Mouse (Mus musculus) heart, embryonic 16.5 days (tissue): ENCODE measurements around the gene Ctnnb1. TPM values are rescaled to one million over a fixed set of nuclear protein-coding genes. Genes with fewer than 3 reads are reported as not detected.
A peak's percentile ranks its signal among the peaks of the same experiment; 100 is the strongest.

ENCODE experiments used
- ATAC-seq: fragments of 200-750 bp; cut with Nextera tagmentation; replicated peaks from 2 replicates; pipeline ENCODE4 v1.8.0; 2017; ENCODE audit warnings: moderate number of reproducible peaks; ENCODE audit not compliant: insufficient read depth, low FRiP score; ENCODE audit errors: extremely low read depth
- H3K27ac ChIP-seq: fragments of 300-500 bp; sonication (generic); 2 replicates; pipeline ENCODE4 v1.5.1; 2014; ENCODE audit warnings: mild to moderate bottlenecking, low read length, control low read depth, moderate library complexity
- H3K27me3 ChIP-seq: fragments of 300-500 bp; sonication (generic); 2 replicates; pipeline ENCODE4 v1.6.1; 2014; ENCODE audit warnings: low read length, mixed read lengths; ENCODE audit not compliant: control insufficient read depth, insufficient read depth
- H3K36me3 ChIP-seq: fragments of 300-500 bp; sonication (generic); 2 replicates; pipeline ENCODE4 v1.6.1; 2014; ENCODE audit not compliant: control insufficient read depth, insufficient read depth
- H3K4me1 ChIP-seq: fragments of 300-500 bp; sonication (generic); 2 replicates; pipeline ENCODE4 v1.6.1; 2014; ENCODE audit warnings: low read length, mixed read lengths; ENCODE audit not compliant: control insufficient read depth, insufficient read depth
- H3K4me2 ChIP-seq: fragments of 300-500 bp; sonication (generic); 2 replicates; pipeline ENCODE4 v1.6.1; 2014; ENCODE audit warnings: low read depth, mild to moderate bottlenecking, control low read depth, low read length
- H3K4me3 ChIP-seq: fragments of 300-500 bp; sonication (generic); 2 replicates; pipeline ENCODE4 v1.5.1; 2014; ENCODE audit warnings: mild to moderate bottlenecking, control low read depth, low read length
- H3K9ac ChIP-seq: fragments of 300-500 bp; sonication (generic); 2 replicates; pipeline ENCODE4 v1.6.1; 2014; ENCODE audit warnings: low read length, control low read depth
- H3K9me3 ChIP-seq: fragments of 300-500 bp; sonication (generic); replicated peaks from 2 replicates; pipeline ENCODE4 v1.6.1; 2016; ENCODE audit warnings: low read length; ENCODE audit not compliant: control insufficient read depth
- WGBS: fragments of 180-500 bp; shearing (Covaris S2); extraction: QIAGEN DNeasy Blood & Tissue Kit; methylation state at CpG from one replicate; pipeline ENCODE4 v1.1.7; 2014; 5-methylcytosine and 5-hydroxymethylcytosine counted together
- polyA plus RNA-seq: library from polyadenylated mRNA; unstranded; fragments of >200 nt; fragmentation: Nextera tagmentation; extraction: Ambion mirVana; gene quantifications from 2 replicates; pipeline ENCODE4 v1.2.1, GENCODE M21; 2015

Ctnnb1 gene
- polyA plus RNA-seq, 1 experiment from 2014 or later: 357 TPM

DNA sequence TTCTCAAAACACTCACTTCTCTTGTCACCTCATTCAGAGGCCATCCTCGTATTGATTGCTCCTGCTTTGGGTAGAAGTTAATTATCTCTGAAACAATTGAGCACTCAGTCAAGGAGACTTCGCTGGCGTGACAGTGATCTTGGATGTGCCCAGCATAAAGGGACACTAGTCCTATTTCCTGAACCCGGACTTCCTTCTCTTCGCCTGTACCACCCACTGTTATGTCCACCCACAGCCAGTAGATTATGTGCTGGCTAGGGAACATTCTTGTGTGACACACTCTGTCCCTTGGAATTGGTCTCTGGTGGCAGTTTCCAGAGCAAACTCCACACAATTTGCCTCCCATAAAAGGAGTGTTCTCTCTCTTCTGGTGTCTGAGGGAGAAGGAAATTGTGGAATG lies 32.5 kb upstream of the Ctnnb1 start:
- no peak overlapping the region for H3K4me2 ChIP-seq
- ATAC-seq: no peak
- WGBS: 63% methylated on average over 5 of the region's 5 CpGs
- no peaks in the 10 kb centered on the region for H3K36me3 ChIP-seq
- H3K9ac ChIP-seq: no peak overlapping the region
- H3K4me1 ChIP-seq: no peaks in the 10 kb centered on the region
- H3K27me3 ChIP-seq: no peaks in the 10 kb centered on the region
- H3K27ac ChIP-seq: no peak overlapping the region
- H3K4me3 ChIP-seq: no peak overlapping the region
- no peaks in the 10 kb centered on the region for H3K9me3 ChIP-seq

DNA sequence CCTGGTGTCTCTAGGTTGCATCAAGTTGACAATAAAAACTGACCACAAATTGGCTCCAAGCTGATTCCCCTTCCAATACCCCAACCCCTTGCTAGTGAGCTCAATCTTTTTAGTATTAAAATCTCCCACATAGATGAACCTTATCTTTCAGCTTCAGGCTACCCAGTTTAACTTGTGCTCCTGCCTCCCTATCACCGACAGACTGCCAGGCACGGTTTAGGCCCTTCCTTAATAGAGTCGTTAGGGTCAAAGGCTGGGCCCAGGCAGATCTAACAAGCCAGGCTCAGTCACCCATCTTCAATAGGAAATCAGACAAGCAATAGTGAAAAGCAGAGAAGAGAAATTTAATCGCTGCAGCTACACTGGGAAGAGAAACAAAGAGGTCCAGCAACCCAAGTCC lies 31.7 kb upstream of the Ctnnb1 start:
- Histone ChIP-seq H3K4me1 (no peaks in the 10 kb centered on the region), H3K27ac (no peak overlapping the region), H3K4me2 (no peak overlapping the region), H3K4me3 (no peak overlapping the region), H3K36me3 (no peaks in the 10 kb centered on the region), H3K9ac (no peak overlapping the region), H3K27me3 (no peaks in the 10 kb centered on the region), H3K9me3 (no peaks in the 10 kb centered on the region)
- ATAC-seq: no peak
- WGBS: 65% methylated on average over 4 of the region's 4 CpGs

DNA sequence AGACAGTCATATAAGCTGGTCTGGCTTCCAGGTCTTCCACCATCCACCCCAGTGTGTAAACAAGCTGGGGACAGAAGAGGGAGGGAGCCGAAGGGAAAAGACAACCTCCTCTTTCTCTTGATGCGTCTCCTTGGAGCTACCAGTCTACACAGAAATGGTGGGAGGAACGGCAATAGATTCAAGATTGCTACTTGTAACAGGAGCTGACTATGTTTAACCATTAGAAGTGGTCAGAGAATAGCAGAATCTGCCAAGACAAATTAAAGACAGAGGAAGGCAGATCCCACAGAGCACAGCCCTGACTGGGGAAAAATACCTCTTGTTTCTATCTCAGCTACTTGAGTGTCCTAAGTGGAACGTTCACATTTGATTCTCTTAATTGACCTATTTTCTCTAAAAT lies 29.2 kb upstream of the Ctnnb1 start:
- ATAC-seq: no peak
- Histone ChIP-seq H3K9me3 (no peaks in the 10 kb centered on the region), H3K36me3 (no peaks in the 10 kb centered on the region), H3K4me3 (no peak overlapping the region), H3K9ac (no peak overlapping the region), H3K27me3 (no peaks in the 10 kb centered on the region), H3K4me1 (no peaks in the 10 kb centered on the region; the same call in 1 of the 2 replicates), H3K4me2 (no peak overlapping the region), H3K27ac (no peak overlapping the region)
- WGBS: 44% methylated on average over 4 of the region's 4 CpGs

DNA sequence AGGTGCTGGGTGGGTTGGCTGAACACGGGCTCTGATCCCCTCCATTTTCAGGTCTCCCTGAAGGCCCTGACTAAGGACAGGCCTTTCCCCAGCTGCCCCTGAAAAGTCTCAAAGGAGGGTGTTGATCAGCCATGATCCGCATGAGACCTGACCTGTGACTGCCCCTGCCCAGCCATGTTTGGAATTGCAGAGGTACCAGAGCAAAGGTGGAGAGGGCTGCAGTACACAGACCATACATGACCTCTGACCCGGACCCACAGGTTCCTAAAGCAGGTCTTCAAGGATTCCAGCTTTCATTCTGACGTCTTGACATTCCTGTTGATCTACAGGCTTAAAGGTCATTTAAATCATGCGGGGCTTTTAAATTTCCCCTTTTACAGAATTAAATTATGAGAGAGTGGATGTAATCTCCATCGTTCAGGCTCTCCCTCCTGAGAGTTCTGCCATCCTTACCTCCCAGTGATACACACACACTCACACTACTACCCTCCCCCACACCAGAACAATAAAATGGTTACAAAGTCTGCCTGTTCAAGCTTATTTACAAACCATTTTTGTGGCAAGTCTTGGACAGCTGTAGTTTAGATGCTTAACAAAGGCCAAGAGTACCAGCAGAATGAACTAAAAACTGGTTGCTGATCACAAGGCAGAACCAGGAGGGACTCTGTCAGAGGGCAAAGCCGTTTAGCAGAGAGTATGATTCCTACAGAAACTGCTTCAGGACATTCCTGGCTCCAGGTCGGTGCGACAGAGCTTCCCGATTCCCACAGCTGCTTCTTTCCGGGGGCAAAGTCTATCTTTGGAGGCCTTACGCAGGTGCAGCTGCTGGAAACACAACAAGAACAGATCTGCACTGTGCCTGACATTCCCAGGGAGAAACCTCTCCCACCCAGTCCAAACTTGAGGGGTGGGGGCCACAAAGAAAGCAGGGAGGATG lies 28.4 kb upstream of the Ctnnb1 start:
- no peaks in the 10 kb centered on the region for H3K9me3 ChIP-seq
- H3K36me3 ChIP-seq: no peaks in the 10 kb centered on the region
- no peaks in the 10 kb centered on the region for H3K27me3 ChIP-seq
- ATAC-seq: no peak
- H3K4me3 ChIP-seq: no peak overlapping the region
- WGBS: 72% methylated on average over 12 of the region's 12 CpGs
- no peak overlapping the region for H3K27ac ChIP-seq
- H3K4me1 ChIP-seq: no peaks in the 10 kb centered on the region; the same call in 1 of the 2 replicates
- no peak overlapping the region for H3K4me2 ChIP-seq
- H3K9ac ChIP-seq: no peak overlapping the region

DNA sequence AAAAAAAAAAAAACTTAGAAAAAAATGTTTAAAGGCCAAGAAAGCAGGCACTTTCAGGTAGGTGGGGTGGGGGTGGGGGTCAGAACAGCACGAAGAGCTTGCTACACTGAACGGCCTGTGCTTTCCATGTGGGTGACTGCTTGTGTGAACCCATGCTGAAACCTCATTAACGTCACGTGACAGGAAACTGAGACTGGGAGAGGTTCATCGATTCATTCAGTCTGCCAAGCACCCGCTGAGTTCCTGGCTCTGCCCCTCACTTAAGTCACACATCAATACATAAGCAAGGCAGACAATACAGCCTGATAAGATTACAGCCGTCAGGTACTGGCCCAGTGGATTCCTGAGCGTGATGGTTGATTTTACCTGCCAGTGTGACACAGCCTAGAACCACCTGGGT lies 26.5 kb upstream of the Ctnnb1 start:
- Histone ChIP-seq H3K27me3 (no peaks in the 10 kb centered on the region), H3K9me3 (no peaks in the 10 kb centered on the region), H3K4me1 (no peaks in the 10 kb centered on the region; the same call in 1 of the 2 replicates), H3K4me3 (no peak overlapping the region), H3K27ac (no peak overlapping the region), H3K36me3 (no peaks in the 10 kb centered on the region), H3K9ac (no peak overlapping the region), H3K4me2 (no peak overlapping the region)
- 62% methylated on average over 8 of the region's 8 CpGs for WGBS
- ATAC-seq: no peak

DNA sequence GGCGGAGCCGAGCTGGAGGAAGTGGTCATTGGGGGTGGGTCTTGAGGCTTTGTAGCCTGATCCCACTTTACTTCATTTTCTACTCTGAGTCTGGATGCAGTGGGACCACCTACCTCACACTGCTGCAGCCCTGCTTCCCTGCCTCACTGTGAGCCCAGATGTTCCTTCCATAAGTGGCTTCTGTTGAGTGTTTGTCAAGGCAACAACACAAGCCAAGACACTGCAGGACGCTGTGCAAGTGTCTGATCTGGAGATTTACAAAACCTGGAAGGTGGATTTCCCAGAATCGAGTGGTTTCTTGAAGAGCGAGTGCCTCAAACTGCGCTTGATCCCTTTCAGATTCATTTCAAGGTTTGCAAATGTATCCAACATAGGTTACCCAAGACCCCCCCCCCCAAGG lies 20.6 kb upstream of the Ctnnb1 start:
- H3K36me3 ChIP-seq: no peaks in the 10 kb centered on the region
- no peak for ATAC-seq
- H3K4me3 ChIP-seq: no peak overlapping the region
- 84% methylated on average over 6 of the region's 6 CpGs for WGBS
- H3K27ac ChIP-seq: no peak overlapping the region
- H3K4me2 ChIP-seq: no peak overlapping the region
- H3K4me1 ChIP-seq: no peaks in the 10 kb centered on the region
- no peaks in the 10 kb centered on the region for H3K27me3 ChIP-seq
- H3K9ac ChIP-seq: no peak overlapping the region
- H3K9me3 ChIP-seq: no peaks in the 10 kb centered on the region

DNA sequence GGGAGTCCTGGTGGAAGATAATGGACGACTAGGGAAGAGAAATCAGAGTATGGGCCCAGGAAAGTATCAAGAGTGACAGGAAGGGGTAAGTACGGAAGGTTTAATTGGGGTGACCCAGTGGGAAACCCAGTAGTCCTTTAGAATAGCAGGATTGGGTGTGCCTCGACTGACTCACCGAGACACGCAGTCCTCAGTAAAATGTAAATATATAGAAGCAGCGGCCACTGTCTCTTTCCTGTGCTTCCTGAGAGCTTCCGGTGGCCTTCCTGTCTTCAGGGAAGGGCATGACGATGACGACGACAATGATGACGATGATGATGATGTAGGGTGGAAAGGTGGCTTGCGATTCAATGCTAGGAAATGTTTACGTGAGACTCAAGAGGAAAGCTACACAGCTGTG lies 15.9 kb upstream of the Ctnnb1 start:
- Histone ChIP-seq H3K36me3 (no peaks in the 10 kb centered on the region), H3K4me1 (no peaks in the 10 kb centered on the region), H3K27ac (no peak overlapping the region), H3K27me3 (no peaks in the 10 kb centered on the region), H3K9ac (no peak overlapping the region), H3K4me3 (no peak overlapping the region), H3K4me2 (no peak overlapping the region), H3K9me3 (0 out of 2 replicates have a peak, but pooled peaks cover 5% of the 10 kb centered on the region)
- no peak for ATAC-seq
- 66% methylated on average over 13 of the region's 13 CpGs for WGBS

DNA sequence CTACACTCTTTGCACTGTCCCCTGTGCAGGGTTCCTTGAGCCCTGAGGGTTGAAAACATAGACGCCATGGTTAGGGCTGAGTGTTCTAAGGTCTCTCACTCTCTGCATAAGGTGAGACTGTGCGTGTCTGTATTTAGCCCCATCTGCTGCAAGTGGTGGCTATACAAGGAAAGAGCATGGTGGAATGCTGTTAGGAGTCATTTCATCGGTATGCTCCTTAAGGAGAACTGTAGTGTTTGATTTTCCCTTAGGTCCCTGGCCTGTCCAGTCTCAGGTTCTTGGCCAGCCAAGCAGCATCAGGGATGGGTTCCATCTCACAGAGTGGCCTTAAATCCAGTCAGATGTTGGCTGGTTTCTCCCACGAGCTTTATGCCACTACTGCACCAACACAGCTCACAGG lies 14.6 kb upstream of the Ctnnb1 start:
- 58% methylated on average over 4 of the region's 4 CpGs for WGBS
- Histone ChIP-seq H3K4me1 (no peaks in the 10 kb centered on the region), H3K9ac (no peak overlapping the region), H3K9me3 (0 out of 2 replicates have a peak, but pooled peaks cover 5% of the 10 kb centered on the region), H3K27ac (peak overlapping the region; percentile 62), H3K4me3 (no peak overlapping the region), H3K36me3 (no peaks in the 10 kb centered on the region), H3K4me2 (no peak overlapping the region), H3K27me3 (no peaks in the 10 kb centered on the region)
- ATAC-seq: no peak

DNA sequence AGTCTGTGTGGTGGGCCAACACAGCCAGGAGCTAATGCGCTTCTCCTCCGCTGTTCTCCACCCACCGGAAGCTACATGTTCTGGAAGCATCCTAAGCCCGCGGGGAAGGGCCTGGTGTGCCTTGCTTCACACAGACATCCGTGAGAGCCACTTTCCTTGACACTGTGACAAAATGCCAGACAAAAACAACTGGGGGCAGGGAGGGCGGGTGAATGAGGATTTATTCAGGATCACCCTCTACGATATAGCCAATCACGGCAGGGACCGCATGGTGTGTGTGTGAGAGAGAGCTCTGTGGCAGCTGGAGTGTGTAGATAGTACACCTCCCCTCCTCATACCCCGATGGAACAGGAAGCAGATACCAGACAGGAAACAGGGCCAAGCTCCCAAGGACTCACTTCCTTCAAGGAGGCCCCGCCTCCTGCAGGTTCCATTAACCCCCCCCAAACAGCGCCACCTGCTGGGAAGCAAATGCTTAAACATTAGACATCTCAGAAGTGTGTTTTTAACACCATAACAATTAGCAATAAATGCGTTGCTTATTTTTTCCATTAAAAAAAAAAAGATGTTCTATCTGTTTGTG lies 14.0 kb upstream of the Ctnnb1 start:
- 0 out of 2 replicates have a peak, but pooled peaks cover 5% of the 10 kb centered on the region for H3K9me3 ChIP-seq
- no peak overlapping the region for H3K4me2 ChIP-seq
- no peaks in the 10 kb centered on the region for H3K36me3 ChIP-seq
- H3K4me3 ChIP-seq: no peak overlapping the region
- no peaks in the 10 kb centered on the region for H3K27me3 ChIP-seq
- ATAC-seq: peak; percentile 68
- WGBS: 73% methylated on average over 14 of the region's 14 CpGs
- no peaks in the 10 kb centered on the region for H3K4me1 ChIP-seq
- no peak overlapping the region for H3K9ac ChIP-seq
- H3K27ac ChIP-seq: peak overlapping the region; percentile 62
